Mouse (Mus musculus) heart, postnatal 25 days (tissue): ENCODE measurements at regions not wholly inside any gene's neighbourhood (a gene's known extent, or its start where the extent isn't known, plus 50 kb on each side); places are given as distances from the start of the nearest gene placed in this dataset.
"Not testable (repeated sequence)": the region's sequence is repeated elsewhere in the genome, so short reads cannot be mapped to it uniquely, and the experiment has no call there.

ENCODE experiments used
- DNase-seq: peaks from one replicate; pipeline ENCODE4 v3.0.0; 2022; ENCODE audit warnings: low spot score
- intact Hi-C: fragments of 180-260 bp; cut with DNase I; formaldehyde crosslinking; loops from one replicate; pipeline ENCODE4 v1.15.1; 2025

GRCm38 (mm10) chr17:4516141-4516540 lies 478.0 kb upstream of the Arid1b start:
- no peak for DNase-seq
- intact Hi-C loops = no loop called here

GRCm38 (mm10) chr17:4516846-4517245 lies 477.3 kb upstream of the Arid1b start:
- DNase-seq = peak; percentile 8
- intact Hi-C loops = no loop called here

GRCm38 (mm10) chr17:4521031-4521430 lies 473.1 kb upstream of the Arid1b start:
- intact Hi-C loops = no loop called here
- DNase-seq = no peak

DNA sequence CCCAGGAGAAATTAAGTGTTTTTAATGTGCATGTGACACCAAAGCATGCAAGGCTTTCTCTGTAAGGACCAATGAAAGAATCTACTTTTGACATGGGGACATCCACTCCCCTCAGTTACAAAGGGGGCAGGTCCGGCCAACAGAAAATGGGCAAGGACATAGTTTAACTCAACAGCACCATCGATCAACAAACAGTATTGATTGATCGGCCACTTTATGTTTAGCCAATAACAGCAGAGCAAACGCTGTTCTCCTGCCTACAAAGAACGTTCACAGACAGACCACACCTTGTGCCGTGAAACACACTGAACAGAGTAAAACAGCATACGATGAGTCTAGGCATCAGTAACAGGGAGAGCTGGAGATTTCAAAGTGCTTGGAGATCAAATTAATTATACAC lies 467.7 kb upstream of the Arid1b start:
- no peak for DNase-seq
- intact Hi-C loops = no loop called here

DNA sequence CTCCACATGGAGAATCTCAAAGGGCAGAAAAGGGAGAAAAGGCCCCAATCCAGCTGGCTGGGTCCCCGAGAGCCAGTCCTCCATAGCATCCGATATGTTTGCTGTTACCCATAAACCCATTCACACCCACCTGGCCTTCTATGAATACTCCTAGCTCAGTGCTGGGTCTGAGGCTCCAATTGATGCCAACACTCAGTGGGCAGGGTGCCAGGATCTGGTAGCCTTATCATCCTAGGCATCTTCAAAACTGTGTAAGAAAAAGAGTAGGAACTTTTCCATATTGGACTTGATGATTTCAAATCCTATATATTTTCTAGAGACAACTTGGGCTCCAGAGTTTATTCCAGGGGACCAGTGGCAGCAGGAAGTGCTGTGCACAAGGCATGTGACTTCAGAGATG lies 462.0 kb upstream of the Arid1b start:
- intact Hi-C loops = no loop called here
- no peak for DNase-seq

DNA sequence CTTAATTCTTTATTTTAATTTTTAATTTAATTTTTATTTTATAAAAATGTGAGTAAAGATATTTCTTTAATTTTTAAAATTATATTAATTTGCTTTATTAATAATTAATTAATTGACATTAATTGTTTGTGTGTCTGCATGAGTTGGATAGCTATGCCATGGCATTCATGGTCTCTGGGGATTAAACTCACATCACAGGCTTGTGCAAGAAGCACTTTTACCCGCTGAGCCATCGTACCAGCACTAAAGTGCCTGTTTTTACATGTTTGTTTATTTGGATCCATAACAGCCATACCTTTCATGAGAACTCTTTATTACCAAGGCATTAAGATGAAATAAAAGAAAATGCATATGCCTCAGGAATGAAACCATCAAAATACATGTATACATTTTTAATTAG lies 453.7 kb upstream of the Arid1b start:
- DNase-seq = no peak
- intact Hi-C loops = no loop called here

- no peak for DNase-seq
- intact Hi-C loops = no loop called here
Measured at GRCm38 (mm10) chr17:4541020-4541743, 452.9 kb upstream of the Arid1b start.

DNA sequence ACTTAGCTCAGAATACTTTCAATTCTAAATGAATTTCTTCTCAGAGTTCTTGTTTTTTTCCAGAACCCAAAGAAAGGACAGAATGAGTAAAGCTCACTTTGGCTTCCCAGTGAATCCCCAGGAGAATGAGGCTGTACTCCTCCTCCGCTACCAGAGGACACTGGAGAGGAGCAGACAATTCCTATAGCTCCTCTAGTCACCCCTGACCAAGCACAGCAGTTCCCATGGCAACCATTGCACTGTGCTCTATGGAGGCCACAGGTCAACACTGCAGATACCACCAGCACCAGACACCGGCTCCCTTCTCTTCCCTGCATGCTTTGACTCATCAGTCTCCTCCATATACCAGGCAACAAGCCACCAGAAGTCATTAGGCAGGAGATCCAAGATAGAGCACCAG lies 447.6 kb upstream of the Arid1b start:
- DNase-seq = no peak
- intact Hi-C loops = no loop called here

- intact Hi-C loops, DNase-seq: not testable (repeated sequence)
Measured at GRCm38 (mm10) chr17:4553026-4553425, 441.1 kb upstream of the Arid1b start.

- DNase-seq = no peak
- intact Hi-C loops = no loop called here
Measured at GRCm38 (mm10) chr17:4563641-4564040, 430.5 kb upstream of the Arid1b start.

- intact Hi-C loops = no loop called here
- no peak for DNase-seq
Measured at GRCm38 (mm10) chr17:4576883-4577282, 417.2 kb upstream of the Arid1b start.

DNA sequence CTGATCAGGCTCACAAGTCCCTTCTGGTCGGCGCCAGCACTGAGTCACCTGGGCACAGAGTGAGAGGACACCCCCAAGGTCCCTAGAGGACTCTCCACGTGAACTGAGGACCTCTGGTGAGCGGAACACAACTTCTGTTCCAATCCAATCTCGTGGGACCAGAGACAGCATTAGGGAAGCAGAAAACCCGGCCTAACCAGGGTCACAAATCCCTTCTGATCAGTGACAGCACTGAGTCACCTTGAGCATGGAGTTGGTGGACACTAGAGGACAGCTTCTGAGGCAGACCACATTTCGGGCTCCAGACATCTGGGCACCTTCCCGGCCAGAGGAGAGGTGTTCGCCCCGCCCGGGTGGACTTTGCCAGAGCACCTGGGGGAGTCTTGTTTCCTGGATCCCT lies 412.3 kb upstream of the Arid1b start:
- DNase-seq = no peak
- intact Hi-C loops = no loop called here

DNA sequence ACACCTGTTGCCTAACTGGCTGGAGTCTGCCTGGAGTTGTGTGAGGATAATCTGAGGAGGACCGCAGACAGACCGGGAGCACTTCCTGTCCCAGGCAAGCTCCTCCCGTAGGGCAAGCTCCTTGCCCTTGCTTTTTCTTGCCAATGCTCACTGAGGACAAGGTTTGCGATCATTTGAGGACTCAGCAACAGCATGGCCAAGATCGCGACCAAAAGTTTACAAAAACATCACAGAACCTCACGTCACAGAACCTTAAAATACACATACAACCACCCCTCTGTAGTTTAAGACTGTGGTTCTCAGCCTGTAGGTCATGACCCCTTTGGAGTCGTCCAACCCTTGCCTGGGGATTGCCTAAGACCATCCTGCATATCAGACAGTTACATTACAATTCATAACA lies 383.7 kb upstream of the Arid1b start:
- intact Hi-C loops = loop anchor here (5.0 to 10.0 kb wide), 2 partner anchors 388 to 574 kb away; no protein-coding TSS in a partner anchor
- DNase-seq = no peak

- intact Hi-C loops = loop anchor here (5.0 to 10.0 kb wide), 2 partner anchors 389 to 574 kb away; no protein-coding TSS in a partner anchor
- DNase-seq = no peak
Measured at GRCm38 (mm10) chr17:4610993-4611392, 383.1 kb upstream of the Arid1b start.

DNA sequence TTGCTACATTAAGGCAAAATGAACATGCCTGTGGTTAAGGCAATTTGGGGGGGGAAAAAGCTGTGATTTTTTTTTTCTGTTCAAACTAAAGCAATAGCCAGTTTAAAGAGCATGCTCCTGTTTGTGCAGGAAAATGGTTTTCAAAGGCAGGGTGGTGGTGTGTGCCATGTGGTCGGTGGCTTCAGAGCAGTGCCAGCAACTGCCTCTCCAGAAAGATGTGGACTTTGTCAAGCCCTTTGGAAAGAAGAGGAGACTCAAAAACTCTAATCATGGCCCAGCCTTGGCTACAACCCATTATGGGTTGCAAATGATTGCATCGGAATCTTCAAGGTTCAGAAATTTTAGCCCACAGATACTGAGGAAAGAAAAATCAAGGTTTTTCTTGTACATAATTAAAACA lies 382.4 kb upstream of the Arid1b start:
- DNase-seq = no peak
- intact Hi-C loops = loop anchor here (5.0 to 10.0 kb wide), 2 partner anchors 389 to 573 kb away; no protein-coding TSS in a partner anchor

DNA sequence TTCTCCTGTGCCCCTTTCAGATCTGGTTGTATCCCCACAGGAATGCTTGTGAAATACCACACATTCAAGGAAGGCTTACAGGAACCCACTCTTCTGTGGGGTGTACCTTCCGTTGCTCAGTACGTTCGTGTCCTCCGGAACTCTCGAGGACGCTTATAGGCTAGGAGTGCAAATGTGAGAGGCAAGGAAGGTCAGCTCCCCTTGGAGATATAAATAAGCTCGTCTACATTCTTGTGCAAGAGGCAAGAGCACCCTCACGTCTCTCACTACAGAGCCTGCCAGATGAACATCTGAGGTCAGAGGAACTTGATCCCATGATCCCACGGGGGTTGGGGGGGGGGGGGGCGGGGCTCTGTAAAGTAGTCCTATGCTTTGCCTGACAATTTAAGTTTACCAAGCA lies 382.0 kb upstream of the Arid1b start:
- intact Hi-C loops = loop anchor here (5.0 to 10.0 kb wide), 2 partner anchors 390 to 573 kb away; no protein-coding TSS in a partner anchor
- peak; percentile 2 for DNase-seq

DNA sequence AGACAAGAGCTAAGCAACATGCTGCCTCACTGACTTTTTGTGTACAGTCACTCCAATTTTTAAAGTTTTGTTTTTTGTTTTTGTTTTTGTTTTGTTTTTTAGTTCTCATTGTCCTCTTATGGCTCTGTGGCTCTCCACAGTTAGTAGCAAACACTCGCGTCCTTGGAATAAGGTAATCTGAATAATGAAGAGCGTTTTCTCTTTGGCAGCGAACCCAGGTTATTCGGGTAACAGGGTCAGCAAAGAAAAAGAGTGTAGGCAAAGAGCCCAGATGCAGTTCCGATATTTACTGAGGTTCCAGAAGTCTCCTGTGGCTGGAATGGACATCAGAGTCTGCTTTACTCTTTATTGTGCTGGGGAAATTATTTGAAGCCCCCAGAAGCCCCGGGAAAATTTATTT lies 381.4 kb upstream of the Arid1b start:
- DNase-seq = no peak
- intact Hi-C loops = loop anchor here (5.0 to 10.0 kb wide), 2 partner anchors 390 to 572 kb away; no protein-coding TSS in a partner anchor

DNA sequence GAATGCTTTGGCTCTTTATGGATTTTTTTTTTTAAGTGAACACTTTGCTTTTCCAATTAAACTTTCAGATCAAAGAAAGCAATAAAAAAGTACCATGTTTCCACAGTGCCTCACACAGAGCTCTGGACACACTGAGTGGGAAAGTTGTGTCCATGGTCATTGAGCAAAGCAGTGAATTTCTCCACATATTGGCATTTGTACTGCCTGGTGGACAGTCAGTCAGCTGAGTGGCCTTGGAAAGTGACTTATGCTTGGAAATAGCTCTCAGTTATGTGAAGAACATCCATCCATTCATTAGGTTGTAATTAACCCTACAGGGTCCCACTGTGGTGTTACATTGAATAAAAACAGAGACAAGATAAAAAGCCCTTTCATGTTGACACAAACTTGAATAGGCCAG lies 373.8 kb upstream of the Arid1b start:
- DNase-seq = no peak
- intact Hi-C loops = no loop called here

DNA sequence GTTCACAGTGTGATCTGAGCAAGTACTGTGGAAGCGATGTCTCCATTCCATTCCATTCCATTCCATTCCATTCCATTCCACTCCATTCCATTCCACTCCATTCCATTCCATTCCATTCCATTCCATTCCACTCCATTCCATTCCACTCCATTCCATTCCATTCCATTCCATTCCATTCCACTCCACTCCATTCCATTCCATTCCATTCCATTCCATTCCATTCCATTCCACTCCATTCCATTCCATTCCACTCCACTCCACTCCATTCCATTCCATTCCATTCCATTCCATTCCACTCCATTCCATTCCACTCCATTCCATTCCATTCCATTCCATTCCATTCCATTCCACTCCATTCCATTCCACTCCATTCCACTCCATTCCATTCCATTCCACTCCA lies 368.0 kb upstream of the Arid1b start:
- intact Hi-C loops, DNase-seq: not testable (repeated sequence)

- DNase-seq = no peak
- intact Hi-C loops = no loop called here
Measured at GRCm38 (mm10) chr17:4627542-4627941, 366.6 kb upstream of the Arid1b start.

DNA sequence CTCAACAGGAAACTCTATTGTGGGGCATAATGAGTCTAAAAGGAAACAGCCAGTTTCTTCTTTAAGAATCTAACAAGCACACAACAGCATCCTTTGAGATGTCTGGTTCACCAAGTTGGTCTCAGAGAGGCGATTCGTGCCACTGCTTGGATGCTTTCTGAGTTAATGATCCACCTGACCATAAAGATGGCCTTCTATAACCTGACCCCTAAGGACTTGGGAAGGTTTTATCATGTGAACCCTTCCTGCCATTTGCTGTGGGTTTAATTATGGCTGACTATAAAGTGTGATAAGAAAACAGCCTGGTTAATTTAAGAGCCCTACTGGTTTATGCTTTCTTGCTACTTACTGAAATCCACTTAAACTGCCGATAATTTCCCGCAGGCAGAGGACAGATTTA lies 363.0 kb upstream of the Arid1b start:
- DNase-seq = no peak
- intact Hi-C loops = no loop called here

DNA sequence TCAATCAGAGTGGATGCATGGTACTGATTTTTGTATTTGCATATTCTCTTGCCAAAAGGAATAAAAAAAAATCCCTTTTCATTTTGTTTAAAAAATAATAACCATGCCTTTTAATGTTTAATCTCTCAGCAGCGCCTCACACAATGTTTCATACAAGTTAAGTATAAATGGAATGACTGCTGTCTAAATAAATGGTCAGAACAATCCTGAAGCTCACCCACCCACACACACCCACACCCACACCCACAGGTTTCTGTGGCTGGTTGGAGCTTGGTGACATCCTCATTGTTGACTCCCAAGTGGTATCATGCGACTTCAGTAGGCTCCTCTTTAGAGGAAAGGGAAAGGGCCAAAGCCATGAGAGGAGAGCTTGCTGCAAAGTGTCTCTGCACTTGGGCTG lies 361.6 kb upstream of the Arid1b start:
- no peak for DNase-seq
- intact Hi-C loops = no loop called here
